Mouse (Mus musculus) ES-Bruce4 (cell line): ENCODE results near the gene Ankrd26.

ENCODE experiments used
- CTCF ChIP-seq: IDR thresholded peaks from one replicate; pipeline ENCODE4 v1.8.1; 2011; ENCODE audit warnings: low read depth, low read length
- EP300 ChIP-seq: IDR thresholded peaks from 2 replicates; pipeline ENCODE4 v1.6.1; 2011; ENCODE audit warnings: low read depth, low read length; ENCODE audit not compliant: insufficient read depth
- POLR2A ChIP-seq: IDR thresholded peaks from one replicate; pipeline ENCODE4 v1.8.1; 2011; ENCODE audit warnings: low read length; ENCODE audit not compliant: insufficient read depth

DNA sequence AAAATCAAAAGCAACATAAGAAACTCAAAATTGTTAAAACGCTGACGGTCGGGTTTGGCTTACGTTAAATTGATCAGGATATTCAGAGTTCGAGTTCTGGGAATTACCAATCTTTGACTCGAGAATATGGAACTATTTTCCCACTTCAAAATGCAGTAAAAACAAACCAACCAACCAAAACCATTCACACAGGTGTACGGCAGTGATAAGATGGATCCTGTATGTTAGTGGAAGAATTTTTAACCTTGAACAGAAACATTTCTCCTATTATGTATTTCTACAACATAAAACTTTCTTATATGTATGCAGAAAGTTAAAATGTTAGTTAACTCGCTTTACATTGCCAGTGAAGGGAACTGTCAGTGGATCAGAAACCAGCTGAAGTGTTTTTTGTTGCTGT lies 801 bp downstream of the Ankrd26 start:
- TF ChIP-seq CTCF: no peak
- TF ChIP-seq EP300: no peak
- TF ChIP-seq POLR2A: no peak
